Mouse (Mus musculus) yolk sac, embryonic 10.5 days (tissue): ENCODE data around the gene Paqr6.
A peak's percentile ranks its signal among the peaks of the same experiment; 100 is the strongest.
"Not testable (repeated sequence)": the region's sequence is repeated elsewhere in the genome, so short reads cannot be mapped to it uniquely, and the experiment has no call there.

Source experiments
- DNase-seq: peaks from one replicate; pipeline ENCODE4 v3.0.0-alpha.2; 2017; ENCODE audit warnings: low spot score

The Paqr6 gene

DNA sequence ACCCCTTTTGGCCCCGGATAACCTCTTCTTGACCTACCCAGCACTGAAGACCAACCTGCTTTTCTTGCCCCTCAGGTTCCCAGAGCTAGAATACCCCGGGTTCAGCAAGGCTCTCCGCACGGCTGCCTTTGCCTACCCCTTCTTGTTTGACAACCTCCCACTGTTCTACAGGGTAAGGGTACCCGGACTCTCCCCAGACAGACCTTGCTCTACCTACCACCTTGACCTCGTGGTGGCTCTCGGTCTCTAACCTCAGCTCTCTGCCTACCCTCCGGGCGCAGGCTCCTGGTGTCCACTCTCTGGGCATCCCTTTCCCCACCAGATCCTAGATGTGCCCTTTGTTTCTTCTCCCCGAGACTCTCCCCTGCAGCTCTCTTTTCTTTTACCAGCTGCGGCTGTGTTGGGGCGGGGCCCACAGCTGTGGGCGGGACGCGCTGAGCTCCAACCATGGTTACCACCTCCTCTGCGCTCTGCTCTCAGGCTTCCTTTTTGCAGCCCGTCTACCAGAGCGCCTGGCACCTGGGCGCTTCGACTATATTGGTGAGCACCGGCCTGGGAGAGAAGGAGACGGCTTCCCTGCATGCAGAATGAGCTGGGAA is 2.5 kb downstream of the Paqr6 start:
- DNase-seq, result not testable (repeated sequence)

DNA sequence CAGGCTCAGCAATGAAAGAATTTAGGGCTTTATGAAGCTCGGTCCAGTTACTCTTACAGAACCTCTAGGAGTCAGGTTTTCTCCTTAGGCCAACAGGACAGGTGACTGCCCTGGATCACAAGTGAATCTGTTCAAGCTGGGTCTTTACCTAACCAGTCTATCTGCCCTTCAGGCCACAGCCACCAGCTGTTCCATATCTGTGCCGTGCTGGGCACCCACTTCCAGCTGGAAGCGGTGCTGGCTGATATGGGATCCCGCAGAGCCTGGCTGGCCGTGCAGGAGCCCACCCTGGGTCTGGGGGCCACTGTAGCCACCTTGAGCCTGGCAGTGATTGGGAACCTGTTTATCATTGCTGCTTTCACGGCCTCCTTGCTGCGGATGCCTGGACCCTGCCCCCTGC is 3.1 kb downstream of the Paqr6 start:
- not testable (repeated sequence) for DNase-seq

- DNase-seq, result not testable (repeated sequence)
Measured at GRCm38 (mm10) chr3:88368511-88368910, 4.1 kb downstream of the Paqr6 start.

GRCm38 (mm10) chr3:88372643-88373042 is 8.3 kb downstream of the Paqr6 start, which contains the start of gene Bglap3:
Gene Bglap3, minus strand, starts transcription at chr3:88372743.
- DNase-seq, result not testable (repeated sequence)

DNA sequence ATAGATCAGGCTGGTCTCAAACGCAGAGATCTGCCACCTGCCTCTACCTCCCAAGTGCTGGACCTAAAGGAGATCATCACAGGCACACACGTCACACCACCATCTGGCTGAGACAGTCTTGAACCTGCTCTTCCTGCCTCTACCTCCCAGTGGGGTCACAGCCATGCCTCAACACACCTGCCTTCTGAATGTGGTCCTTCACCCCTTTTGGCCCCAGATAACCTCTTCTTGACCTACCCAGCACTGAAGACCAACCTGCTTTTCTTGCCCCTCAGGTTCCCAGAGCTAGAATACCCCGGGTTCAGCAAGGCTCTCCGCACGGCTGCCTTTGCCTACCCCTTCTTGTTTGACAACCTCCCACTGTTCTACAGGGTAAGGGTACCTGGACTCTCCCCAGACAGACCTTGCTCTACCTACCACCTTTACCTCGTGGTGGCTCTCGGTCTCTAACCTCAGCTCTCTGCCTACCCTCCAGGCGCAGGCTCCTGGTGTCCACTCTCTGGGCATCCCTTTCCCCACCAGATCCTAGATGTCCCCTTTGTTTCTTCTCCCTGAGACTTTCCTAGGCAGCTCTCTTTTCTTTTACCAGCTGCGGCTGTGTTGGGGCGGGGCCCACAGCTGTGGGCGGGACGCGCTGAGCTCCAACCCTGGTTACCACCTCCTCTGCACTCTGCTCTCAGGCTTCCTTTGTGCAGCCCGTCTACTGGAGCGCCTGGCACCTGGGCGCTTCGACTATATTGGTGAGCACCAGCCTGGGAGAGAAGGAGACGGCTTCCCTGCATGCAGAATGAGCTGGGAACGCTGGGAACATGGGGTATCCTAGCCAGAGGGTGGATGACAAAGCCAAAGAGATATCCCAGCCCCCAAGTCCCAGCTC is 11.6 kb downstream of the Paqr6 start:
- DNase-seq, result peak; percentile 28

DNA sequence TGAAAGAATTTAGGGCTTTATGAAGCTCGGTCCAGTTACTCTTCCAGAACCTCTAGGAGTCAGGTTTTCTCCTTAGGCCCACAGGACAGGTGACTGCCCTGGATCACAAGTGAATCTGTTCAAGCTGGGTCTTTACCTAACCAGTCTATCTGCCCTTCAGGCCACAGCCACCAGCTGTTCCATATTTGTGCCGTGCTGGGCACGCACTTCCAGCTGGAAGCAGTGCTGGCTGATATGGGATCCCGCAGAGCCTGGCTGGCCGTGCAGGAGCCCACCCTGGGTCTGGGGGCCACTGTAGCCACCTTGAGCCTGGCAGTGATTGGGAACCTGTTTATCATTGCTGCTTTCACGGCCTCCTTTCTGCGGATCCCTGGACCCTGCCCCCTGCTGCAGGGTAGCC is 12.3 kb downstream of the Paqr6 start:
- DNase-seq, result not testable (repeated sequence)

- not testable (repeated sequence) for DNase-seq
Measured at GRCm38 (mm10) chr3:88378599-88378998, 14.2 kb downstream of the Paqr6 start, which contains the start of gene Bglap2. Gene Bglap2, minus strand, starts transcription at chr3:88378699.

- not testable (repeated sequence) for DNase-seq
Measured at GRCm38 (mm10) chr3:88381389-88382315, 17.3 kb downstream of the Paqr6 start.

- not testable (repeated sequence) for DNase-seq
Measured at GRCm38 (mm10) chr3:88382383-88382782, 18.0 kb downstream of the Paqr6 start.

- no peak for DNase-seq
Measured at GRCm38 (mm10) chr3:88384364-88384763, 20.0 kb downstream of the Paqr6 start, which contains the start of gene Bglap. Gene Bglap, minus strand, starts transcription at chr3:88384464.

DNA sequence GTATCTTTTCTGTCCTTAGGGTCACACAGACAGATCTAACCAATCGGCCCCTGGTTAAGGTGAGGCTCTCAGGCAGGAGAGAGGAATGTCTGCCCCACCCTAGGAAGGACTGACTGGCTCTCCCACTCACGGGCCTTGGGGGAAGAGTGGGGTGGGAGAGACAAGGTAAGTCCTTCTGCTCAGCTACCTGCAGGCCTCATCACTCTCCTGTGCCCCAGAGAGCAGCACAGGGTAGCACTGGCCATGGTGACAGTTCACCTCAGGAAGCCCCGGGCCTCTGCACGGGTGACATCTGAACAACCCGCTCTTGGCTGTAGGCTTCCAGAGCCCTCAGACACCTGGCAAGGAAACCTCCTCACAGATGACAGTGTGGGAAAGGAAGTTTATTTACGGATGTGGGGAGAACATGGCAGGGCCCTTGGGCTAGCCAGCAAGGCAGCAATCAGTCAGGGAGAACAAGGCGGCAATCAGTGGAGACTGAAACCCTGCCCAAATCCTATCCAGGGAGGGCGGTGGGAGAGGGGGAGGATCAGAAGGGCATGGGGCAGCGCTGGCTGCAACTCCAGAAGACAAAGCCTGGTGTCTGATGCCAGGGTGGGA is 29.5 kb downstream of the Paqr6 start:
- DNase-seq, result no peak

GRCm38 (mm10) chr3:88395288-88395687 is 30.9 kb downstream of the Paqr6 start:
- DNase-seq, result no peak

- no peak for DNase-seq
Measured at GRCm38 (mm10) chr3:88395742-88396141, 31.4 kb downstream of the Paqr6 start.

DNA sequence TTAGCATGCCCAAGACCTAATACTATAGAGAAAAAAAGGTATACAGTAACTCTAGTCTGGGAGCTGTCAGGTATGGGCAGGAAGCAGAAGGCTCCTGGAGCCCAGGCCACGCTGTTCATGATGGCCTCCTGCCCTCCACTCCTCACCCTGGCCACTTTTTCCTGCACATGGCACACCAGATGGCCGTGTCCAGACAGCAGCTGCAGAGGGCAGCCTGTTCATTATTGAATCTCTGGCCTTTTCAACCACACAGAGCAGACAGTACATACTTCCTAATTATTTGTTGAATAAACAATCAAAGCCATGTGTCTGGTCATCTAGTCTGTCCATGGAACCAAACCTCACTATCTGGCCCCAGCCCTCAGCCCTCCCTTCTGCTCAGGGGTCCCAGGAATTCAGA is 34.3 kb downstream of the Paqr6 start:
- DNase-seq, result no peak

- no peak for DNase-seq
Measured at GRCm38 (mm10) chr3:88403522-88404230, 39.3 kb downstream of the Paqr6 start.

- DNase-seq, result peak; percentile 71
Measured at GRCm38 (mm10) chr3:88407090-88407489, 42.7 kb downstream of the Paqr6 start.

GRCm38 (mm10) chr3:88407529-88407928 is 43.1 kb downstream of the Paqr6 start:
- no peak for DNase-seq

DNA sequence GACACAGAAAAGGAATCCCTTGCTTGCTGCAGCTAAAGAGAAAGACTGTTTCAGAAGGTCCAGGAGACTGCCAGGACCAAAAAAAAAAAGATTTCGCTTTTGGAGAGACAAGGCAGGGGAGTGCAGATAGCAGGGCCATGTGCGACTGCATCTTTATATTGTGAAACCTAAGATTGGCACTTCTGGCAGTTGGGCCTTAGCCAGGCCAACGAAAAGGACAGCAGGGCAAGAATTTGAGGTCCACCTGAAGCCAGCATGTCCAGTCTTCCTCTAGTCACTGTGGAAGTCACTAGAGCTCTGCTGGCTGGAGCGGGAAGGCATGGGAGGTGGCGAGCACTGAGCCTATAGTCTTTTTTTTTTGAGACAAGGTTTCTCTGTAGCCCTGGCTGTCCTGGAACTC is 44.6 kb downstream of the Paqr6 start:
- no peak for DNase-seq

DNA sequence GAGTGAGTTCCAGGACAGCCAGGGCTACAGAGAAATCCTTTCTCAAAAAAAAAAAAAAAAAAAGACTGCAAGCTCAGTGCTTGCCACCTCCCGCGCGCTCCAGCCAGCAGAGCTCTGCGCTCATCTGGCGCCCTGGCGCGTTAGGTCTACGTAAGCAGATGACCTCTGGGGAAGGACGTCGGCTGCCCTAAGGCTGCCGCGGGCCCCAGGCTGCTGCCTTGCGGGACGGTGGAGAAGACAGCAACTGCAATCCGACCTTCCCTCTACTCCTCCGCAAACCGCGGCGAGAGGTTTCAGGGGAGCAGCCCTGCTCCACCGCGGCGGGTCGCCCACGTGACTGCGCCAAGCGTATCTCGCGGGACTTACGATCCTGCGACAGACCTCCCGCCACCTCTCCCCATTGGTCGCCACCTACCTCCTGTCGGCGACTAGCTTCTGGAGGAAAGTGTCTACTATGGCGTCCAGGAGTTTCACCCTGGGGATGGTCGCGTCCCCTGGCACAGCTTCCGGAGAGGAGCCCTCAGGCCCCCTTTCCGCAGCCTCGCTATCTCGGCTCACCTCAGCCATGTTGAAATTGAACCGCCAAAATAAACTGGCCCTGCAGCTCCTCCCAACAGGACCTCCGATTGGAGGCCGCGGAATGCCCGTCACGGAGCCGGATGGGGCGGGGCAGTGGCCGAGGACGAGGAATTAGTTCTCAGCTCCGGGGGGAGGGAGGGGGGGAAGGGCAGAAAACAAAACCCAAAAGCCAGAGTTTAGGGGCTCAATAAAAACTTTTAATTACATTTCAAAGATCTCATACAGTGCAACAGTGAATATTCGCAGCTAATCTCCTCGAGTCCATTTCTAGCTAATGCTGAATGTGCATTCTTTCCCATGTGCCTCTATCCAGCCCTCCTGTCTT is 45.6 kb downstream of the Paqr6 start, which contains the start of gene Pmf1:
Gene Pmf1, minus strand, starts transcription at position 591 of the 904 bp plus-strand sequence.
- DNase-seq, result peak; percentile 97

DNA sequence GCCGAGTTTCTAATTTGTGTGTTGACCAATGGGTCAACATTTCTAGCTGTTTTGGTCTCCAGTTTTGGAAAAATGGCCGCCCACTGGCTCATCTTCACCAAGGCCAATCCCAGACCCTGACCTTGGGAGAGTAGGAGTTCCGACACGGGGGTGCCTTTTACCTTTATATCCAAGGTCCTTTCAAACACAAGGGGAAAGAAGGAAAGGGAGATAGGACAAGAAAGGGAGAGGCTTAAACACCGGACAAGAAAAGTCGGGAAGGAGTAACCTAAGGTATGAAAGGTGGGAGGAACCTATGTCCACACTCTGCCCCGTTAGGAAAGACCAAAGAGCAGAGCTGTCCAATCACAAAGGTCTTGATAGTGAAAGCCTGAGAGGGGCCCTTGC is 46.3 kb downstream of the Paqr6 start:
- DNase-seq, result peak; percentile 81
